Mouse (Mus musculus) testis, postnatal 14 days (tissue): ENCODE measurements around the gene 2010111I01Rik.
"Not testable (repeated sequence)": the region's sequence is repeated elsewhere in the genome, so short reads cannot be mapped to it uniquely, and the experiment has no call there.

Source experiments
- DNase-seq: peaks from one replicate; pipeline ENCODE4 v3.0.0; 2021; ENCODE audit warnings: low spot score

Gene 2010111I01Rik

GRCm38 (mm10) chr13:63350076-63350475, 385.4 kb downstream of the 2010111I01Rik start:
- DNase-seq: no peak

- not testable (repeated sequence) for DNase-seq
Measured at GRCm38 (mm10) chr13:63353312-63353711, 388.6 kb downstream of the 2010111I01Rik start.

DNA sequence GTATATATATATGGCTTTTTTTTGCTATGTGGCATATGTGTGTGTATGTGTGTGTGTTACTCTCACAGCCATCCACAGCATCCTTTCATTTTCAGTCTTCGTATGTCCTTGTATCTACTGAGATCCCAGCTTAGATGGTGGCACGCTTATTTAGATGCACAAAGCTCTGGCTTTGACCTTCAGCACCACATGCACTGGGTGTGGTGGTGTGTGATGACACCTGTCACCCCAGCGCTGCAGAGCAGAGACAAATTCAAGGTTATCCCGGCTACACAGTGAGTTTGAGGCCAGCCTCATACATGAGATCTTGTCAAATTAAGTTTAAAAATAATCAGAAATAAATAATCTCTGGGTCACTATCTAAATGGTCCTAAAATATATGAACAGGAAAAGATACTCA, 391.4 kb downstream of the 2010111I01Rik start:
- no peak for DNase-seq

DNA sequence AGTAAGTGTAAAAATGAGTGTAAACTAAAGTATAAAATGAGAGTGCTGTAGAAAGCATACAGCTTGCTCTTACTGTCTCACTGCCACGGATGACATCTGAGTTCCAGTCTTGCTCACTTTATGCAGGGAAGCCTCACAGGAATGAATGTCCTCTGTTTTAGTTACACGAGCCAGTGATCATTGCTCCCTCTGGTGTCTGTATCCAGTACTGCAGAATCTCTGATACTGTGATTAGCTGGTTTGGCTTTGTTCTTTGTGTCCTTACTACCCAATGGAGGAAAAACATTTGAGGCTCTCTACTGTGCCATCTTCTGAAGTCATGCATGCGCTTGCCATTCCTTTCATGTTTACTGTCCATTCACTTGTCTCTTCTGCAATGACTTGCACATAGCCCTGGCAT, 391.9 kb downstream of the 2010111I01Rik start:
- DNase-seq: peak; percentile 31

DNA sequence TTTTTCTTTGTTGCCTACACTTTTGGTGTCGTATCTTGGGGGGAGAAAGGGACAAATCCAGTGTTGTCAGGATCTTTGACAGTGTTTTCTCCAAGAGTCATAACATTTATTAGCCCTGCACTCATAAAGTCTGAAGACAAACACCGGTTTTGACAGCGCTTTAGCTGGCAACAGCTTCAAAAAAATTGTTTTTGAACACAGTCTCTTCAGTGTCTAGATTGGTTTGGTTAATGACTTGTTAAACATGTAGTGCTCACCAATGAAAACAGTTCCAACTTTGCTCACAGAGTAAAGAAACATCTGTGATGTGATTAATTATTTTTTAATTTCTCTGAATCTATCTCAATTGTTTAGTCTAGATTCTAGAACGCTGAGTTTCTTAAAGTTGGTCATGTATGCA, 394.7 kb downstream of the 2010111I01Rik start:
- no peak for DNase-seq

DNA sequence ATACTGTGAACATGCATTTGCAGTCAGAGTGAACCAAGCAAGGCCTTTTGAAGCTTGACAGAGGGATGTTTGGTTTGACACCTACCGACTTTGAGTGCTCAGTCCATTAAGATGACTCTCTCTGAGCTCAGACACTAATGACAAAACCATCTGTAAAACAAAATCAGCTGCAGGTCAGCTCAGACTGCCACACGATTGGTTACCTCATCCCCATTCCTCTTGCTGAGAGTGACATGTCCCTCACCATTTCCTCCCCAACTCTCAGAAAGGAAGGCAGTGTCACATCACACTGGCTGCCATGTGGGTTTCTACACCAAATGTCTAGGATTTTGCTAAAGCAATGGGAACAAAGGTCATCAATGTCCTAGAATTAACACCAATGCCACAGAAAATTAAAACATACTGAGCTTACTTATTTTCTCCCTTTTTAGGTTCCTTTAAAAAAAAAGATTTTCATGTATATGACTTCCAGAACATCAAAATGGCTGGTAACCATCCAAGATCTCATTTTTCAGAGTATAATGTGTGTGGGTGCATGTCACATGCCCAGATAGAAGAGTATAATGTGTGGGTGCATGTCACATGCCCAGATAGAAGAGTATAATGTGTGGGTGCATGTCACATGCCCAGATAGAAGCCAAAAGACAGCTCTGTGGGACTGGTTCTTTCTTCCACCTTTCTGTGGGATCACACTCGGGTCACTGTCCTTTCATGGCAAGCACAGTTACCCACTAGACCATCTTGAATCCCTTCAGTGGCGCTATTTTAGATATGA, 395.6 kb downstream of the 2010111I01Rik start:
- DNase-seq: no peak

DNA sequence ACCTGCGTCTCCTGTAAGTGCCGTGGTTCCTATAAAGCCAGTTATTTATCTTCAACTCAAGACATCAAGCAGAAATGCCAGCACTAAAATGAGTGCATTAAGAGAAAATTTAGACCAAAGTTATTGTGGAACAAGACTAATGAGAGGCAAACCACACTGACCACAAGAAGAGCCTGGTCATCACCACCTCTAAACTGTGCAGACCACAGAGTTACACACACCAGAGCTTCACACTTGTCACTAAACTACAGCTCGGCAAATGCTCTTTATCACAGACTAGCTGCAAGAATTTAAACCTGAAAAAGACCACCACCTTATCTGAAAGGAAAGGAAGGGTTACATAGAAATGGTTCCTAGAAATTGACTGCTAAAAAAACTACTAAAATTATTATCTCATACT, 397.1 kb downstream of the 2010111I01Rik start:
- no peak for DNase-seq

GRCm38 (mm10) chr13:63373460-63374166, 408.9 kb downstream of the 2010111I01Rik start:
- DNase-seq: no peak
